Mouse (Mus musculus) small intestine, adult 2 months (tissue): ENCODE results near the gene Rhox4a.
"Not testable (repeated sequence)": the region's sequence is repeated elsewhere in the genome, so short reads cannot be mapped to it uniquely, and the experiment has no call there.

Experiments
- CTCF ChIP-seq: fragments of 200-500 bp; IDR thresholded peaks from 2 replicates; pipeline ENCODE4 v1.5.1; 2012; ENCODE audit warnings: low read depth, mild to moderate bottlenecking, control low read depth, inconsistent platforms, low read length, moderate library complexity, mixed read lengths; ENCODE audit not compliant: insufficient replicate concordance, insufficient read length; ENCODE audit errors: extremely low read depth
- POLR2A ChIP-seq: fragments of 200-500 bp; IDR thresholded peaks from 2 replicates; pipeline ENCODE4 v1.6.1; 2012; ENCODE audit warnings: low read depth, mild to moderate bottlenecking, control low read depth, inconsistent platforms, low read length, moderate library complexity

GRCm38 (mm10) chrX:37222158-37222557 lies 43.0 kb upstream of the Rhox4a start, which contains the start of gene Rhox1:
- not testable (repeated sequence) for TF ChIP-seq CTCF, POLR2A
